In genomic region chr10:4431746-4432122, GRCm38 (mm10) we compare ENCODE assay signal across 8 mouse cellular contexts. TPM values are rescaled to one million over a fixed set of nuclear protein-coding genes. Genes with fewer than 3 reads are reported as not detected.
DNase-seq lines count a peak whose midpoint lies in the region; ATAC-seq and TF ChIP-seq lines count a peak whose summit lies in the region.
"Had no signal": no experiment of that assay in that cellular context is flagged by ENCODE, and none has a peak within 500 bp of the region (broad histone marks: within the 10 kb centered on the region; RNA-seq: fewer than 3 reads in every experiment).

No protein-coding gene starts in this region.

- no peaks in the 10 kb centered on the region for H3K36me3 ChIP-seq in lung, postnatal 0 days (ENCODE audit: insufficient read depth, low read length)
- H3K36me3 ChIP-seq in limb, embryonic 10.5 days = peaks cover 30% of the 10 kb centered on the region
- H3K36me3 ChIP-seq in small intestine, adult 2 months (ENCODE audit: control insufficient read depth, insufficient read depth, low read length) = peaks cover 10% of the 10 kb centered on the region

- ATAC-seq in lung, postnatal 0 days = no peak

- no peaks in the 10 kb centered on the region for H3K27me3 ChIP-seq in lung, postnatal 0 days (replicated peaks; ENCODE audit: insufficient read depth, low read length)
- no peaks in the 10 kb centered on the region for H3K27me3 ChIP-seq in limb, embryonic 10.5 days (ENCODE audit: low read depth, poor library complexity, severe bottlenecking)
- H3K27me3 ChIP-seq in small intestine, adult 2 months (ENCODE audit: control insufficient read depth, insufficient read depth, low read length) = no peaks in the 10 kb centered on the region

- H3K4me3 ChIP-seq in lung, postnatal 0 days (ENCODE audit: low read depth, low read length) = peak overlapping the region; percentile 57
- H3K4me3 ChIP-seq in embryonic fibroblast, embryonic 13.5 days (ENCODE audit: insufficient read depth, low read length) = peak overlapping the region; percentile 88
- peak overlapping the region; percentile 70 for H3K4me3 ChIP-seq in limb, embryonic 10.5 days
- H3K4me3 ChIP-seq in small intestine, adult 2 months (ENCODE audit: low read depth, low read length) = peak overlapping the region; percentile 81

- no peak for TF ChIP-seq POLR2A in embryonic fibroblast, embryonic 13.5 days (IDR thresholded peaks at IDR 0.05; ENCODE audit: low read depth, low read length)
- TF ChIP-seq POLR2A in small intestine, adult 2 months (IDR thresholded peaks at IDR 0.05; ENCODE audit: low read depth, low read length) = no peak

- 11% methylated on average over 5 of the region's 5 CpGs for WGBS in lung, postnatal 0 days
- WGBS in limb, embryonic 10.5 days = 14% methylated on average over 5 of the region's 5 CpGs
- 8% methylated on average over 5 of the region's 5 CpGs for whole genome bisulfite sequencing in small intestine, adult 2 months

- peak overlapping the region; percentile 72 for H3K4me2 ChIP-seq in lung, postnatal 0 days (replicated peaks; ENCODE audit: low read depth, low read length)

- DNase-seq in lung, postnatal 0 days (ENCODE audit: low spot score) = no peak
- DNase-seq in lung, postnatal 25 days (ENCODE audit: low spot score) = no peak
- DNase-seq in limb, embryonic 10.5 days (ENCODE audit: low spot score) = no peak
- no peak for DNase-seq in thymus, postnatal 10 days (ENCODE audit: low spot score in 2 of 2)
- DNase-seq in adrenal gland, postnatal 10 days = no peak

- TF ChIP-seq CTCF in lung, postnatal 0 days (IDR thresholded peaks at IDR 0.05) = no peak
- TF ChIP-seq CTCF in embryonic fibroblast, embryonic 13.5 days (IDR thresholded peaks at IDR 0.05; ENCODE audit: borderline replicate concordance, insufficient read depth, low read length) = no peak
- no peak for TF ChIP-seq CTCF in small intestine, adult 2 months (IDR thresholded peaks at IDR 0.05; ENCODE audit: extremely low read depth, insufficient read length, insufficient replicate concordance, low read depth, low read length)

- H3K9ac ChIP-seq in lung, postnatal 0 days (replicated peaks; ENCODE audit: low read depth) = peak overlapping the region; percentile 52

- peaks cover 8% of the 10 kb centered on the region; the same call in 1 of the 2 replicates for H3K4me1 ChIP-seq in lung, postnatal 0 days (ENCODE audit: insufficient read depth, low read depth, low read length)
- peaks cover 3% of the 10 kb centered on the region; the same call in 1 of the 2 replicates for H3K4me1 ChIP-seq in embryonic fibroblast, embryonic 13.5 days (ENCODE audit: control insufficient read depth, insufficient read depth, low read length)
- H3K4me1 ChIP-seq in limb, embryonic 10.5 days = peaks cover 15% of the 10 kb centered on the region
- H3K4me1 ChIP-seq in small intestine, adult 2 months (ENCODE audit: control insufficient read depth, insufficient read depth, insufficient read length, low read length) = 0 out of 2 replicates have a peak, but pooled peaks cover 1% of the 10 kb centered on the region

- TF ChIP-seq EP300 in lung, postnatal 0 days (IDR thresholded peaks at IDR 0.05) = no peak

- H3K9me3 ChIP-seq in lung, postnatal 0 days (ENCODE audit: low read length) = no peaks in the 10 kb centered on the region
- no peaks in the 10 kb centered on the region for H3K9me3 ChIP-seq in limb, embryonic 10.5 days (replicated peaks)

- H3K27ac ChIP-seq in lung, postnatal 0 days (ENCODE audit: low read length) = peak overlapping the region; percentile 34; the same call in 1 of the 2 replicates
- H3K27ac ChIP-seq in embryonic fibroblast, embryonic 13.5 days (ENCODE audit: insufficient read depth, low read length) = peak overlapping the region; percentile 23
- peak overlapping the region; percentile 86 for H3K27ac ChIP-seq in limb, embryonic 10.5 days
- peak overlapping the region; percentile 66 for H3K27ac ChIP-seq in small intestine, adult 2 months (ENCODE audit: insufficient read depth, low read depth, low read length)

RNA-seq across cellular contexts. Expression of gene Rmnd1, which starts 0.5 kb away (rescaled TPM):
- 16.5 and 17.9 TPM in 2 replicates for polyA plus RNA-seq in lung, postnatal 0 days (2015; fragmentation: Nextera tagmentation; extraction: Ambion mirVana)
- 44.9 and 47.1 TPM in 2 replicates for polyA plus RNA-seq in embryonic fibroblast, embryonic 13.5 days (2011; ENCODE audit: insufficient read length, low read depth, missing spikeins)
- 49.2 and 55.1 TPM in 2 replicates for polyA plus RNA-seq in limb, embryonic 10.5 days (2016; fragmentation: Nextera tagmentation; extraction: Ambion mirVana)
- 10.0 and 17.1 TPM in 2 replicates for polyA plus RNA-seq in small intestine, adult 2 months (2012; rRNA removed)
- total RNA-seq in adrenal gland, postnatal 10 days (2021) = 10 to 100 TPM; 44.0 to 76.6 TPM

RNA-seq across cellular contexts. Expression of gene Armt1, which starts 0.5 kb away (rescaled TPM):
- polyA plus RNA-seq in lung, postnatal 0 days (2015; fragmentation: Nextera tagmentation; extraction: Ambion mirVana) = 9.0 and 10.2 TPM in 2 replicates
- 18.9 and 21.1 TPM in 2 replicates for polyA plus RNA-seq in embryonic fibroblast, embryonic 13.5 days (2011; ENCODE audit: insufficient read length, low read depth, missing spikeins)
- 30.7 and 33.6 TPM in 2 replicates for polyA plus RNA-seq in limb, embryonic 10.5 days (2016; fragmentation: Nextera tagmentation; extraction: Ambion mirVana)
- 2.5 and 4.5 TPM in 2 replicates for polyA plus RNA-seq in small intestine, adult 2 months (2012; rRNA removed)
- 10 to 100 TPM; 13.2 to 19.1 TPM for total RNA-seq in adrenal gland, postnatal 10 days (2021)

RNA-seq across cellular contexts. Expression of gene Zbtb2, which starts 43.8 kb away (rescaled TPM):
- polyA plus RNA-seq in lung, postnatal 0 days (2015; fragmentation: Nextera tagmentation; extraction: Ambion mirVana) = 9.2 and 9.4 TPM in 2 replicates
- polyA plus RNA-seq in embryonic fibroblast, embryonic 13.5 days (2011; ENCODE audit: insufficient read length, low read depth, missing spikeins) = 7.1 and 10.6 TPM in 2 replicates
- 21.5 and 23.1 TPM in 2 replicates for polyA plus RNA-seq in limb, embryonic 10.5 days (2016; fragmentation: Nextera tagmentation; extraction: Ambion mirVana)
- polyA plus RNA-seq in small intestine, adult 2 months (2012; rRNA removed) = 3.4 and 8.1 TPM in 2 replicates
- total RNA-seq in adrenal gland, postnatal 10 days (2021) = 10 to 100 TPM; 10.6 to 12.1 TPM

RNA-seq across cellular contexts. Expression of gene Ccdc170, which starts 50.6 kb away (rescaled TPM):
- polyA plus RNA-seq in lung, postnatal 0 days (2015; fragmentation: Nextera tagmentation; extraction: Ambion mirVana) = 2.1 and 2.6 TPM in 2 replicates
- not detected in 2 replicates for polyA plus RNA-seq in embryonic fibroblast, embryonic 13.5 days (2011; ENCODE audit: insufficient read length, low read depth, missing spikeins)
- polyA plus RNA-seq in limb, embryonic 10.5 days (2016; fragmentation: Nextera tagmentation; extraction: Ambion mirVana) = 0.09 TPM in 1 of 2 replicates, not detected in the other
- polyA plus RNA-seq in small intestine, adult 2 months (2012; rRNA removed) = not detected in 2 replicates
- total RNA-seq in adrenal gland, postnatal 10 days (2021) = under 1 TPM; 0.57 to 0.82 TPM
- total RNA-seq: common myeloid progenitor, adult 5-6 weeks had no signal

Comparison
In these comparisons a context has a peak if more than half of its experiments do, and no peak if none do; other contexts are left out.
1. H3K27ac ChIP-seq: peak in every context shown above with its lines; median percentile 86 in limb, embryonic 10.5 days; 66 in small intestine, adult 2 months; 34 in lung, postnatal 0 days; 23 in embryonic fibroblast, embryonic 13.5 days.